Mouse (Mus musculus) urinary bladder, postnatal 25 days (tissue): ENCODE results near the gene Pnrc2.

ENCODE experiments used
- DNase-seq: peaks from one replicate; pipeline ENCODE4 v3.0.0; 2022; ENCODE audit warnings: low spot score

Pnrc2 gene

DNA sequence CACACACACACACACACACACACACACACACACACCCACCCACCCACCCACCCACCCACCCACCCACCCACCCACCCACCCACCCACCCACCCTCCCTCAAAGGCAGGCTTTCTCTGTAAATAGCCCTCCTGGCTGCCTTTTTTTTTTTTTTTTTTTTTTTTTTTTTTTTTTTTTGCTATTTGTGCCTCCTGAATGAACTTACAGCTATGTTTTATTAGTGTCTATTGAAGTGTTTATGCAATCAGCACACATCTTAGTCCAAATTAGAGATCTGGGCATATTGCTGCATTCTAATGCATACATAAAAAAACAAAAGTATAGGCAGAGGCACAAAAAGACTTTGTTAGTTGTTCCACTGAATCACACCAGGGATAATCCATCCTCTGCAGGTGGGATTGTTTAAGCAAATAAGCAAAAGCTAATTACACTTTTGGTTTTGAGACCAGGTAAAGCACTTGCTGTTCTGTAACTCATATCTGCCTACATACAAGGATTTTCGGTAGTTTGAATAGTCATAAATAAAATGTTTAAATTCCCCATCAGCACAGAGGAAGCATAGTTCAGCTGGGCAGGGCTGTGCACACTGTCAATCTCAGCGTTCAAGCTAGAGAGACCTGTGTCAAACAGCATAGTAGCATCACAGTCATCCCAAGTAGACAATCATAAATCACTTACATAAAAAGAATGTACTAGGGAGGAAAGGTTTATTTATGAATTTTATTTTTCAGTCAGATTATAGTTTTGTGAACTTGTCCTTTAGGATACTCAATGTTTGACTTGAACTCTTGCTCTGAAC lies 3.2 kb downstream of the Pnrc2 start:
- DNase-seq = no peak

DNA sequence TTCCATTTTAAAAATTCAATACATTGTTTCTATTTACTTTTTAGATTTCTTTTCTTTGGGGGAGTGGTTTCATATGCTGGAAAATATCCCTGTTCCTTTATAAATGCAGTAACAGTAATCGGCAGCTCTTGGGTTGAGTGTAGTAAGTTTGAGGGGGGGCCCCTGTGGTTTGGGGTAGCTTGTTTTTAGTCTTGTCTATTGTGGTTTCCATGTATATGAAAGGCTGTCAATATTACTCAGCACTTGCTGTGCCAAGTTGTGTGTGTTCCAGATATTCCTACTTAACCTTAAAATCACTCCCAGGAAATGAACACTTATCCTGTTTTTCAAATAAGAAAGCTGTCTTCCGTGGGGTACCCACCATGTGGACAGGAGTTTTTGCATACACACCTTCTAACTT lies 4.7 kb downstream of the Pnrc2 start:
- DNase-seq = no peak

DNA sequence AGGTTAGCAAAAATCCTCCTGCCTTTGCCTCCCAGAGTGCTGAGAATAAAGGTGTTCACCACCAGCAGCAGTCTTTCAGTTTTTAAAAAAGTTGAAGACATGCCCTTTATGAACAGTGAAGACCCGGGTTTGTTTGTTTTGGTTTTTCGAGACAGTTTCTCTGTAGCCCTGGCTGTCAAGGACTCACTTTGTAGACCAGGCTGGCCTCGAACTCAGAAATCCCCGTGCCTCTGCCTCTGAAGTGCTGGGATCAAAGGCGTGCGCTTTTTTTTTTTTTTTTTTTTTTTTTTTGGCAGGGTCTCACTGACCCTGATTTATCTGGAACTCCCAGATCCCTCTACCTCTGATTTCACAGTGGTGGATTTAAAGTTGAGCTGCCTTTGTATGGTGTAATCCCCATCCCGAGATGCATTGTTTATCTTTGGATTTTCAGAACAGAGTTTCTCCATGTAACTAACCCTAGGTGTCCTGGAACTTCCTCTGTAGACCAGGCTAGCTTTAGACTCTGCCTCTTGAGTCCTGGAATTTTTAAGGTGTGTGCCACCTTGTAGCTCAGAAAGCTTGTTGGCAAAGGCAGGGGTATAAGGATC lies 16.0 kb downstream of the Pnrc2 start:
- DNase-seq = no peak

DNA sequence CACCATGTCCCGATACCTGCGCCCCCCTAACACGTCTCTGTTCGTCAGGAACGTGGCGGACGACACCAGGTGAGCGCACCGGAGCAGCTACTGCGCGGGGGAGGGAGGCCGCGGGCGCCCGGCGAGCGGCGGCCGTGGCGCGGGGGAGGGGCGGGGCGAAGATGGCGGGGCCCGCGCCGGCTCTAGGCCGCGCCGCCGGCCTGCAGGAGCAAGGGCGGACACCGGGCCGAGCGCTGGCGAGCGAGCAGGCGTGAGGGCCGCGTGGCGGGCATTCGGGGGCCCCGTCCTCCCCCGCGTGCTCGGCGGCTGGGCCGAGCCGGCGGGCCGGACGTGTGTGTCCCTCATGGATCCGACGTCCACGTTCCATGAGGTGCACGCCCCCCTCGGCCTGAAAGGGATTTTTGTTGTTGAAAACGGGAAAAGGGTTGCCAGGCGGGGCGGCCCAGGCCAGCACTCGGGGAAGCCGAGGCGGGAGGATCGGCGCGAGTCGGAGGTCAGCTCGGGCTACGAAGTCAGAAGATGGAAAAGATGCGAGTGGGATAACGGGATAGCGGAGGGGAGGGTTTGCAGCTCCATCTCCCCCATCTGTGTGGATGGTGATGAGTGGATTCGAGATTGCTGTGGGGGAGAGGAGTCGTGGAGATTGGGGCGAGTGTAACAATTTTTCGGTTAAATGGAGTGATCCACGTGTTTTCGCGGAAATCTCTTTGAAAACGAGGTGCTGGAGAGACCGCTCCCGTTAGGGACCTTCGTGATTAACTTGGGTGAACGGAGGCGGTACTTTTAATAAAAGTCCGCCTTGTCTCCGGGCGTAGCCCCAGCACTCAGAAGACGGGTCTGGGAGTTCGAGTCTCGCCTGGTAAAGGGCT lies 17.2 kb downstream of the Pnrc2 start:
- peak; percentile 55 for DNase-seq

- peak; percentile 93 for DNase-seq
Observed at GRCm38 (mm10) chr4:135855536-135856222, 18.0 kb downstream of the Pnrc2 start, which contains the start of gene Srsf10. Gene Srsf10 (plus strand): TSS chr4:135855747.

GRCm38 (mm10) chr4:135855080-135855479 lies 18.6 kb downstream of the Pnrc2 start:
- no peak for DNase-seq

GRCm38 (mm10) chr4:135854630-135855029 lies 19.0 kb downstream of the Pnrc2 start:
- DNase-seq = no peak

DNA sequence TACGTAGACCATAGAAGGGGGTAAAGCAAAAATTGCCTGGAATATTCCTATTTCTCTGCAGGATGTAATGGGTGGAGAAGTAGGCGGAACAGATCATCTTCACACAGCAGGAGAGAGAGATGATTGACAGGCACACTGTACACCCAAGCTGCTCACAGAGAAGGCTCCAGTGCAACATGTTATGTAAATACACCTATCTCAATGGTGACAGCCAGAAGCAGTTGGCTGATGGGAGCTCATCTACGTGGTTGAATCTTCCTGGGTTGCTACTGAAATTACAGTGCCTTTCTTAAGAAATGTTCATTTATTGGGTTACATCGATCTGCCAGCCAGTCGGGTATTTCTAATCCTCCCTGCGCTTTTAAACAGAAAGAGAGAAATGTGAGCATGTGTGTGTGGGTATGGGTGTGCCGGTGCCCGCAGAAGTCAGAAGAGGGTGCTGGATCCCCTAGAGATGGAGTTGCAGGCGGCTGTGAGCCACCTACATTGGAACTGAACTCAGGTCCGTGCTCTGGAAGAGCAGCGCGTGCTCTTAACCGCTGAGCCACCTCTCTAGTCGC lies 19.6 kb downstream of the Pnrc2 start:
- no peak for DNase-seq

- DNase-seq = no peak
Observed at GRCm38 (mm10) chr4:135851942-135852341, 21.7 kb downstream of the Pnrc2 start.

- DNase-seq = no peak
Observed at GRCm38 (mm10) chr4:135850411-135851095, 23.1 kb downstream of the Pnrc2 start.

GRCm38 (mm10) chr4:135847581-135847980 lies 26.1 kb downstream of the Pnrc2 start:
- DNase-seq = no peak

DNA sequence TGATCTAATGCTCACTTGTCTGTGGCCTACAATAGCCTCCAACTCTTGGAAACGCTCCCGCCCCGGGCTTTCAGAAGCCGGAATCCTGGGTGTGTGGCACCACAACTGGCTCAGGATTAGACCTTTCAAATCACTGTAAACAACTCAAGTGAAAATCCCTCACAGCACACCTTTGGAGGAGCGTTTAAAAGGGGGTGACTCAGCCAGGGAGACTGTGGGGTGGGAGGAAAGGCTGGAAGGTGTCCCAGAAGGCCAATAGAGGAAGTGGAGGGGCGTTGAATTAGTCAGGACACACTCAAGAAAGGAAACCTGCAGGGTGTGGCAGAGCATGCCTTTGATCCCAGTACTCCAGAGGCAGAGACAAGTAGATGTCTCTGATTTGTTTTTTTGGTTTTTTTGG lies 29.2 kb downstream of the Pnrc2 start:
- no peak for DNase-seq

GRCm38 (mm10) chr4:135839293-135840011 lies 34.2 kb downstream of the Pnrc2 start:
- DNase-seq = no peak

DNA sequence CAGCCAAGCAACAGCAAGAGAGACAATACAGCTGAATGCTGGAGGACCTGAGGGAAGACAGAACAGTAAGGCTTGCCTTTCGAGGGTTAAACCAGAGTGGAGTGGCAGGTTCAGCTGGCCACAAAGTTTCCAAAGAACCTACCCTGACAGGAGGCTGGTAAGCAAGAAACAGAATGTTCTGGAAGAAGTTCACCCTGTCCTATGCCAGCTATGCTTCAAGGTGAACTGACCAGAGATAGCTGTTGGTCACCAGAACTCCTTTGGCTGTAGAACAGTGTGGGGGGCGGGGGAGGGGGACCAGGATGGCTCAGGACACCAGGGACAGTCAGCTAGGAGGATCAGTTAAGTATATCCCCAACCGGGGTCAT lies 34.7 kb downstream of the Pnrc2 start:
- no peak for DNase-seq

DNA sequence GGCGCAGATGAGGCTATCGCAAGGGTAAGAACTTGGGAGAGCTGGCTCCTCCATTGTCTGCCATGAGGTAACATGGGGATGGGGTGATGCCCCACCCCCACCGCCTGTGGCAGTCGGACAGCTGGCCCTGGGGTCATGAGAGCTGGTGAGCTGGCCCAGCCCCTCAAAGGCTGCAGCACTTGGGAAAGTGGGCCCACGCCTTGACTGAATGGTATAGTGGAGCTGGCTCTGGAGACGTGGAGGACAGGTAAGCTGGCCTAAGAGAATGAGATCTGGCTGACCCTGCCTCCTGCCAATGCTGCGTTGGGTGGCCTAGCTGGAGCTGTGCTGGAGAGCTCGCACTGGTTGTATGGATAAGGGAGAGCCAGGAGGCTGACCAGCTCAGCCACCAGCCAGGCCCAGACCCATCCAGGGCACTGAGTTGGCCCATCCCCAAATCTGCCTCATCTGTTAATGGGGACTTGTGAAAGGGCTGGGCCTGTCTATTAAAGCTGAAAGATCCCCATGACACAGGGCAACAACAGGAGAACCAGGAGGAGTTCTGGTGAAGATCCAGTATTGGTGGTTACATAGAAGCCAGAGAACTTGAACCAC lies 39.4 kb downstream of the Pnrc2 start:
- DNase-seq = no peak

- no peak for DNase-seq
Observed at GRCm38 (mm10) chr4:135833301-135834123, 40.1 kb downstream of the Pnrc2 start.

- DNase-seq = no peak
Observed at GRCm38 (mm10) chr4:135832070-135832469, 41.6 kb downstream of the Pnrc2 start.

- DNase-seq = peak; percentile 27
Observed at GRCm38 (mm10) chr4:135828491-135828890, 45.2 kb downstream of the Pnrc2 start.

- DNase-seq = no peak
Observed at GRCm38 (mm10) chr4:135824254-135824653, 49.4 kb downstream of the Pnrc2 start.
